Mouse (Mus musculus) stomach, postnatal 0 days (tissue): Measurements from ENCODE around the gene Ncapd3. TPM values are rescaled to one million over a fixed set of nuclear protein-coding genes. Genes with fewer than 3 reads are reported as not detected.

Experiments
- ATAC-seq: fragments of 200-750 bp; cut with Nextera tagmentation; 2 replicates; pipeline ENCODE4 v1.8.0; 2017; ENCODE audit not compliant: low FRiP score, low TSS enrichment
- DNase-seq: peaks from one replicate; pipeline ENCODE4 v3.0.0-alpha.2; 2016; ENCODE audit warnings: low spot score
- H3K27ac ChIP-seq: fragments of 300-500 bp; sonication (generic); replicated peaks from 2 replicates; pipeline ENCODE4 v1.5.1; 2014; ENCODE audit warnings: mild to moderate bottlenecking, control low read depth
- H3K27me3 ChIP-seq: fragments of 300-500 bp; sonication (generic); 2 replicates; pipeline ENCODE4 v1.6.1; 2014; ENCODE audit warnings: low read length; ENCODE audit not compliant: control insufficient read depth, insufficient read depth
- H3K36me3 ChIP-seq: fragments of 300-500 bp; sonication (generic); 2 replicates; pipeline ENCODE4 v1.6.1; 2014; ENCODE audit warnings: low read length, mixed read lengths; ENCODE audit not compliant: control insufficient read depth, insufficient read depth
- H3K4me1 ChIP-seq: fragments of 300-500 bp; sonication (generic); replicated peaks from 2 replicates; pipeline ENCODE4 v1.6.1; 2014; ENCODE audit warnings: antibody characterized with exemption; ENCODE audit not compliant: control insufficient read depth, insufficient read depth
- H3K4me2 ChIP-seq: fragments of 300-500 bp; sonication (generic); replicated peaks from 2 replicates; pipeline ENCODE4 v1.6.1; 2014; ENCODE audit warnings: low read depth, mild to moderate bottlenecking, control low read depth, moderate library complexity
- H3K4me3 ChIP-seq: fragments of 300-500 bp; sonication (generic); 2 replicates; pipeline ENCODE4 v1.5.1; 2014; ENCODE audit warnings: low read depth, low read length, control low read depth
- H3K9ac ChIP-seq: fragments of 300-500 bp; sonication (generic); 2 replicates; pipeline ENCODE4 v1.6.1; 2014; ENCODE audit warnings: mild to moderate bottlenecking, low read length, control low read depth, mixed read lengths
- H3K9me3 ChIP-seq: fragments of 300-500 bp; sonication (generic); 2 replicates; pipeline ENCODE4 v1.6.1; 2016; ENCODE audit warnings: low read length; ENCODE audit not compliant: control insufficient read depth
- CTCF ChIP-seq: IDR thresholded peaks from 2 replicates; pipeline ENCODE4 v1.5.1; 2016; ENCODE audit warnings: antibody characterized with exemption, low read depth, mild to moderate bottlenecking, moderate library complexity
- EP300 ChIP-seq: optimal IDR thresholded peaks from 2 replicates; pipeline ENCODE3; 2016; ENCODE audit warnings: antibody characterized with exemption
- whole genome bisulfite sequencing: fragments of 180-500 bp; shearing (Covaris S2); extraction: QIAGEN DNeasy Blood & Tissue Kit; methylation state at CpG from one replicate; pipeline ENCODE4 v1.1.7; 2014; 5-methylcytosine and 5-hydroxymethylcytosine counted together
- polyA plus RNA-seq: library from polyadenylated mRNA; unstranded; fragments of >200 nt; fragmentation: Nextera tagmentation; extraction: Ambion mirVana; gene quantifications from 2 replicates; pipeline ENCODE4 v1.2.1, GENCODE M21; 2015

The Ncapd3 gene
- polyA plus RNA-seq, 1 experiment from 2014 or later, result 6.8 TPM

- Histone ChIP-seq H3K36me3 (peaks cover 39% of the 10 kb centered on the region), H3K9ac (no peak overlapping the region), H3K4me2 (no peak overlapping the region), H3K27ac (no peak overlapping the region), H3K4me3 (no peak overlapping the region), H3K27me3 (no peaks in the 10 kb centered on the region), H3K4me1 (no peaks in the 10 kb centered on the region), H3K9me3 (no peaks in the 10 kb centered on the region)
- no peak for ATAC-seq
- no peak for DNase-seq
- WGBS, result 67% methylated on average over 1 of the region's 1 CpGs
- TF ChIP-seq CTCF (no peak), EP300 (no peak)
Measured at GRCm38 (mm10) chr9:27090134-27090533, 60.2 kb downstream of the Ncapd3 start.

GRCm38 (mm10) chr9:27090801-27091775, 61.1 kb downstream of the Ncapd3 start:
- Histone ChIP-seq H3K4me1 (no peaks in the 10 kb centered on the region), H3K4me2 (no peak overlapping the region), H3K9me3 (no peaks in the 10 kb centered on the region), H3K4me3 (no peak overlapping the region), H3K27me3 (no peaks in the 10 kb centered on the region), H3K36me3 (peaks cover 37% of the 10 kb centered on the region), H3K9ac (no peak overlapping the region), H3K27ac (no peak overlapping the region)
- no peak for ATAC-seq
- no peak for DNase-seq
- TF ChIP-seq EP300, result no peak
- TF ChIP-seq CTCF, result no peak
- WGBS, result 91% methylated on average over 13 of the region's 13 CpGs

- ATAC-seq (no peak), DNase-seq (no peak)
- H3K9me3 ChIP-seq, result no peaks in the 10 kb centered on the region
- TF ChIP-seq EP300 (no peak), CTCF (no peak)
- no peaks in the 10 kb centered on the region for H3K4me1 ChIP-seq
- no peak overlapping the region for H3K4me3 ChIP-seq
- no peak overlapping the region for H3K27ac ChIP-seq
- H3K9ac ChIP-seq, result no peak overlapping the region
- no peak overlapping the region for H3K4me2 ChIP-seq
- no peaks in the 10 kb centered on the region for H3K27me3 ChIP-seq
- WGBS, result 89% methylated on average over 6 of the region's 6 CpGs
- H3K36me3 ChIP-seq, result peaks cover 31% of the 10 kb centered on the region
Measured at GRCm38 (mm10) chr9:27092916-27093315, 62.9 kb downstream of the Ncapd3 start.

GRCm38 (mm10) chr9:27098092-27098491, 68.1 kb downstream of the Ncapd3 start:
- DNase-seq, result no peak
- WGBS, result 52% methylated on average over 4 of the region's 4 CpGs

GRCm38 (mm10) chr9:27098557-27098956, 68.6 kb downstream of the Ncapd3 start:
- H3K4me1 ChIP-seq, result no peaks in the 10 kb centered on the region
- H3K9ac ChIP-seq, result no peak overlapping the region
- H3K27me3 ChIP-seq, result no peaks in the 10 kb centered on the region
- peaks cover 29% of the 10 kb centered on the region for H3K36me3 ChIP-seq
- ATAC-seq, result no peak
- no peak for DNase-seq
- no peak overlapping the region for H3K4me2 ChIP-seq
- no peaks in the 10 kb centered on the region for H3K9me3 ChIP-seq
- TF ChIP-seq EP300 (no peak), CTCF (no peak)
- 95% methylated on average over 8 of the region's 8 CpGs for WGBS
- H3K27ac ChIP-seq, result no peak overlapping the region
- H3K4me3 ChIP-seq, result no peak overlapping the region

More at GRCm38 (mm10) chr9:27098092-27098491, 68.1 kb downstream of the Ncapd3 start:
- Histone ChIP-seq H3K27me3 (no peaks in the 10 kb centered on the region), H3K9ac (no peak overlapping the region), H3K4me1 (no peaks in the 10 kb centered on the region), H3K4me2 (no peak overlapping the region), H3K36me3 (peaks cover 29% of the 10 kb centered on the region), H3K4me3 (no peak overlapping the region), H3K27ac (no peak overlapping the region), H3K9me3 (no peaks in the 10 kb centered on the region)
- no peak for ATAC-seq
- TF ChIP-seq CTCF (no peak), EP300 (no peak)

GRCm38 (mm10) chr9:27099474-27099873, 69.5 kb downstream of the Ncapd3 start:
- Histone ChIP-seq H3K4me3 (no peak overlapping the region), H3K4me1 (no peaks in the 10 kb centered on the region), H3K27ac (no peak overlapping the region), H3K27me3 (no peaks in the 10 kb centered on the region), H3K9ac (no peak overlapping the region), H3K4me2 (no peak overlapping the region), H3K9me3 (no peaks in the 10 kb centered on the region), H3K36me3 (peaks cover 26% of the 10 kb centered on the region)
- ATAC-seq, result no peak
- DNase-seq, result no peak
- TF ChIP-seq CTCF (no peak), EP300 (no peak)
- WGBS, result 76% methylated on average over 4 of the region's 4 CpGs
